Mouse (Mus musculus): ENCODE results near the gene Rcc1l.

- TF ChIP-seq CTCF (IDR thresholded peaks at IDR 0.05; ENCODE audit: borderline replicate concordance, insufficient read depth, low read length) (no peak), POLR2A (IDR thresholded peaks at IDR 0.05; ENCODE audit: low read depth, low read length) (no peak)
These were observed 9.9 kb downstream of the Rcc1l start for GRCm38 (mm10) chr5:134166642-134167041.
